Mouse (Mus musculus): Measurements from ENCODE around the gene Tmem231. TPM values are rescaled to one million over a fixed set of nuclear protein-coding genes. Genes with fewer than 3 reads are reported as not detected.
A peak's percentile ranks its signal among the peaks of the same experiment; 100 is the strongest.

The Tmem231 gene
- polyA plus RNA-seq, 1 experiment from 2014 or later: 21.1 TPM

GRCm38 (mm10) chr8:111929648-111930344 is 3.9 kb downstream of the Tmem231 start:
- WGBS: 77% methylated on average over 8 of the region's 8 CpGs
- no peak for ATAC-seq (ENCODE audit: insufficient number of reproducible peaks, insufficient read depth, low FRiP score, low TSS enrichment, low read depth)
- no peak overlapping the region for H3K9ac ChIP-seq

GRCm38 (mm10) chr8:111924976-111925375 is 8.7 kb downstream of the Tmem231 start:
- no peak for ATAC-seq (ENCODE audit: insufficient number of reproducible peaks, insufficient read depth, low FRiP score, low TSS enrichment, low read depth)
- Histone ChIP-seq H3K9me3 (no peaks in the 10 kb centered on the region), H3K4me3 (no peak overlapping the region), H3K4me2 (no peak overlapping the region), H3K27me3 (no peaks in the 10 kb centered on the region), H3K27ac (no peak overlapping the region), H3K9ac (no peak overlapping the region), H3K36me3 (no peaks in the 10 kb centered on the region), H3K4me1 (no peaks in the 10 kb centered on the region)
- 76% methylated on average over 7 of the region's 7 CpGs for WGBS

More at GRCm38 (mm10) chr8:111929648-111930344, 3.9 kb downstream of the Tmem231 start:
- Histone ChIP-seq H3K9me3 (no peaks in the 10 kb centered on the region), H3K27ac (no peak overlapping the region), H3K27me3 (no peaks in the 10 kb centered on the region), H3K4me1 (peaks cover 21% of the 10 kb centered on the region), H3K4me2 (no peak overlapping the region), H3K4me3 (no peak overlapping the region), H3K36me3 (no peaks in the 10 kb centered on the region)

GRCm38 (mm10) chr8:111923383-111923804 is 10.3 kb downstream of the Tmem231 start:
- no peak overlapping the region for H3K9ac ChIP-seq
- peaks cover 5% of the 10 kb centered on the region for H3K36me3 ChIP-seq
- no peak overlapping the region for H3K27ac ChIP-seq
- H3K4me2 ChIP-seq: no peak overlapping the region
- no peak overlapping the region for H3K4me3 ChIP-seq
- no peaks in the 10 kb centered on the region for H3K27me3 ChIP-seq
- WGBS: 27% methylated on average over 10 of the region's 10 CpGs
- no peaks in the 10 kb centered on the region for H3K9me3 ChIP-seq
- no peak for ATAC-seq (ENCODE audit: insufficient number of reproducible peaks, insufficient read depth, low FRiP score, low TSS enrichment, low read depth)
- H3K4me1 ChIP-seq: no peaks in the 10 kb centered on the region

- Histone ChIP-seq H3K9me3 (no peaks in the 10 kb centered on the region), H3K27ac (no peak overlapping the region), H3K4me3 (no peak overlapping the region), H3K4me2 (no peak overlapping the region), H3K9ac (no peak overlapping the region), H3K4me1 (no peaks in the 10 kb centered on the region), H3K36me3 (peaks cover 10% of the 10 kb centered on the region), H3K27me3 (no peaks in the 10 kb centered on the region)
- ATAC-seq (ENCODE audit: insufficient number of reproducible peaks, insufficient read depth, low FRiP score, low TSS enrichment, low read depth): no peak
- 80% methylated on average over 4 of the region's 4 CpGs for WGBS
These were observed 12.7 kb downstream of the Tmem231 start for GRCm38 (mm10) chr8:111920971-111921370.

GRCm38 (mm10) chr8:111919663-111920062 is 14.0 kb downstream of the Tmem231 start:
- H3K27ac ChIP-seq: no peak overlapping the region
- ATAC-seq (ENCODE audit: insufficient number of reproducible peaks, insufficient read depth, low FRiP score, low TSS enrichment, low read depth): no peak
- WGBS: 84% methylated on average over 2 of the region's 2 CpGs

GRCm38 (mm10) chr8:111912860-111913432 is 20.7 kb downstream of the Tmem231 start:
- peaks cover under 1% of the 10 kb centered on the region; the same call in 1 of the 2 replicates for H3K36me3 ChIP-seq
- no peaks in the 10 kb centered on the region for H3K9me3 ChIP-seq
- peaks cover 21% of the 10 kb centered on the region for H3K27me3 ChIP-seq
- H3K4me2 ChIP-seq: peak overlapping the region; percentile 47
- H3K27ac ChIP-seq: peak overlapping the region; percentile 48; the same call in 1 of the 2 replicates
- ATAC-seq (ENCODE audit: insufficient number of reproducible peaks, insufficient read depth, low FRiP score, low TSS enrichment, low read depth): 0 out of 2 replicates have a peak, but pooled peaks have one; percentile 29
- peak overlapping the region; percentile 9; the same call in 1 of the 2 replicates for H3K4me3 ChIP-seq
- peaks cover 38% of the 10 kb centered on the region for H3K4me1 ChIP-seq
- H3K9ac ChIP-seq: peak overlapping the region; percentile 32; the same call in 1 of the 2 replicates
- 23% methylated on average over 12 of the region's 12 CpGs for WGBS

More at GRCm38 (mm10) chr8:111919663-111920062, 14.0 kb downstream of the Tmem231 start:
- H3K27me3 ChIP-seq: no peaks in the 10 kb centered on the region
- H3K36me3 ChIP-seq: peaks cover 10% of the 10 kb centered on the region
- no peak overlapping the region for H3K4me2 ChIP-seq
- H3K9me3 ChIP-seq: no peaks in the 10 kb centered on the region
- no peak overlapping the region for H3K4me3 ChIP-seq
- H3K4me1 ChIP-seq: peaks cover 4% of the 10 kb centered on the region
- no peak overlapping the region for H3K9ac ChIP-seq

- 34% methylated on average over 7 of the region's 7 CpGs for WGBS
- Histone ChIP-seq H3K4me1 (peaks cover 38% of the 10 kb centered on the region), H3K36me3 (no peaks in the 10 kb centered on the region), H3K9ac (no peak overlapping the region), H3K4me3 (no peak overlapping the region), H3K4me2 (no peak overlapping the region), H3K27ac (no peak overlapping the region), H3K9me3 (no peaks in the 10 kb centered on the region), H3K27me3 (peaks cover 21% of the 10 kb centered on the region)
- ATAC-seq (ENCODE audit: insufficient number of reproducible peaks, insufficient read depth, low FRiP score, low TSS enrichment, low read depth): no peak
These were observed 22.1 kb downstream of the Tmem231 start for GRCm38 (mm10) chr8:111911572-111911971.

GRCm38 (mm10) chr8:111909621-111910450 is 23.8 kb downstream of the Tmem231 start, which contains the start of gene Chst5:
Gene Chst5 (minus strand): TSS chr8:111910447.
- H3K9me3 ChIP-seq: no peaks in the 10 kb centered on the region
- H3K4me1 ChIP-seq: peaks cover 36% of the 10 kb centered on the region
- peak within 1 kb of the TSS; percentile 72 for H3K9ac ChIP-seq
- 0 out of 2 replicates have a peak, but pooled peaks have one; percentile 23 for ATAC-seq (ENCODE audit: insufficient number of reproducible peaks, insufficient read depth, low FRiP score, low TSS enrichment, low read depth)
- H3K36me3 ChIP-seq: no peaks in the 10 kb centered on the region
- WGBS: 4% methylated on average over 47 of the region's 47 CpGs
- H3K27me3 ChIP-seq: peaks cover 21% of the 10 kb centered on the region
- peak within 1 kb of the TSS; percentile 71 for H3K4me2 ChIP-seq
- no peak within 1 kb of the TSS for H3K27ac ChIP-seq
- H3K4me3 ChIP-seq: peak within 1 kb of the TSS; percentile 46

- Histone ChIP-seq H3K9ac (no peak overlapping the region), H3K27ac (no peak overlapping the region), H3K4me1 (peaks cover 22% of the 10 kb centered on the region), H3K36me3 (no peaks in the 10 kb centered on the region), H3K27me3 (peaks cover 17% of the 10 kb centered on the region), H3K9me3 (no peaks in the 10 kb centered on the region), H3K4me3 (no peak overlapping the region), H3K4me2 (no peak overlapping the region)
- ATAC-seq (ENCODE audit: insufficient number of reproducible peaks, insufficient read depth, low FRiP score, low TSS enrichment, low read depth): no peak
- 50% methylated on average over 7 of the region's 8 CpGs for WGBS
These were observed 28.1 kb downstream of the Tmem231 start for GRCm38 (mm10) chr8:111905500-111906121.

GRCm38 (mm10) chr8:111902080-111902479 is 31.6 kb downstream of the Tmem231 start:
- Histone ChIP-seq H3K4me2 (no peak overlapping the region), H3K9ac (peak overlapping the region; percentile 0; the same call in 1 of the 2 replicates), H3K36me3 (no peaks in the 10 kb centered on the region), H3K4me3 (no peak overlapping the region), H3K4me1 (peaks cover 7% of the 10 kb centered on the region), H3K27me3 (no peaks in the 10 kb centered on the region), H3K27ac (no peak overlapping the region), H3K9me3 (no peaks in the 10 kb centered on the region)
- no peak for ATAC-seq (ENCODE audit: insufficient number of reproducible peaks, insufficient read depth, low FRiP score, low TSS enrichment, low read depth)
- 14% methylated on average over 5 of the region's 5 CpGs for WGBS

GRCm38 (mm10) chr8:111898586-111898985 is 35.1 kb downstream of the Tmem231 start:
- 0 out of 2 replicates have a peak, but pooled peaks cover 3% of the 10 kb centered on the region for H3K9me3 ChIP-seq
- no peak overlapping the region for H3K4me2 ChIP-seq
- H3K36me3 ChIP-seq: no peaks in the 10 kb centered on the region
- H3K4me3 ChIP-seq: no peak overlapping the region
- H3K4me1 ChIP-seq: peaks cover 11% of the 10 kb centered on the region
- H3K27me3 ChIP-seq: no peaks in the 10 kb centered on the region
- no peak for ATAC-seq (ENCODE audit: insufficient number of reproducible peaks, insufficient read depth, low FRiP score, low TSS enrichment, low read depth)
- H3K27ac ChIP-seq: no peak overlapping the region
- WGBS: 37% methylated on average over 10 of the region's 10 CpGs
- H3K9ac ChIP-seq: no peak overlapping the region

Data from embryonic facial prominence, embryonic 13.5 days (tissue).